Comparison of ENCODE assay signal across 26 mouse cellular contexts in genomic region chr12:54384116-54384515, GRCm38 (mm10).
A peak's percentile ranks its signal among the peaks of the same experiment; 100 is the strongest.
DNase-seq lines count a peak whose midpoint lies in the region; ATAC-seq and TF ChIP-seq lines count a peak whose summit lies in the region.
"Had no signal": no experiment of that assay in that cellular context is flagged by ENCODE, and none has a peak within 500 bp of the region (broad histone marks: within the 10 kb centered on the region; RNA-seq: fewer than 3 reads in every experiment).

No protein-coding gene starts in this region.

- 24% methylated on average over 3 of the region's 3 CpGs for WGBS in lung, embryonic 14.5 days

- peaks cover 10% of the 10 kb centered on the region for H3K4me1 ChIP-seq in lung, embryonic 14.5 days (ENCODE audit: insufficient read depth)
- H3K4me1 ChIP-seq: hindbrain, embryonic 13.5 days; liver, embryonic 13.5 days; midbrain, embryonic 10.5 days; neural tube, embryonic 12.5 days had no signal

- intact Hi-C loops in heart, postnatal 25 days (cut with DNase I), result no loop called here

- no peaks in the 10 kb centered on the region for H3K27me3 ChIP-seq in lung, embryonic 14.5 days (ENCODE audit: insufficient read depth, low read length)
- no peaks in the 10 kb centered on the region for H3K27me3 ChIP-seq in myocyte (ENCODE audit: control insufficient read depth, insufficient read depth, insufficient read length)
- H3K27me3 ChIP-seq: hindbrain, embryonic 13.5 days; limb, embryonic 15.5 days; liver, embryonic 13.5 days; neural tube, embryonic 12.5 days had no signal

- no peaks in the 10 kb centered on the region for H3K9me3 ChIP-seq in lung, embryonic 14.5 days (ENCODE audit: low read depth, low read length)
- H3K9me3 ChIP-seq: limb, embryonic 15.5 days; liver, embryonic 13.5 days; midbrain, embryonic 10.5 days; neural tube, embryonic 12.5 days had no signal

- H3K79me2 ChIP-seq in myocyte (ENCODE audit: control insufficient read depth, insufficient read depth), result no peaks in the 10 kb centered on the region

- TF ChIP-seq POLR2A in myocyte (IDR thresholded peaks at IDR 0.05; ENCODE audit: insufficient read length, low read depth), result no peak

- DNase-seq in heart, adult 11 months, result peak; percentile 59
- no peak for DNase-seq in heart, postnatal 25 days (ENCODE audit: low spot score)
- DNase-seq in lung, embryonic 14.5 days, result peak; percentile 56
- no peak for DNase-seq in lung, postnatal 25 days (ENCODE audit: low spot score)
- DNase-seq in Muller cell, postnatal 12 days (ENCODE audit: inconsistent ontology term), result peak; percentile 78
- no peak for DNase-seq in adrenal gland, postnatal 4 days (ENCODE audit: low spot score in 2 of 2)
- DNase-seq: adrenal gland, adult 8-10 months; cerebellum, adult 8-10 months; cerebellum, postnatal 25 days; gastrocnemius, postnatal 14 days; heart, postnatal 36 days; kidney, adult 8-10 months; kidney, postnatal 4 days; liver, embryonic 13.5 days; lung, adult 18-20 months; thymus, postnatal 4 days had no signal

- H3K4me2 ChIP-seq in lung, embryonic 14.5 days, result no peak overlapping the region
- peak overlapping the region; percentile 19 for H3K4me2 ChIP-seq in myocyte (ENCODE audit: low read depth)
- H3K4me2 ChIP-seq: hindbrain, embryonic 13.5 days; limb, embryonic 15.5 days; liver, embryonic 13.5 days; neural tube, embryonic 12.5 days had no signal

- no peak for ATAC-seq in lung, embryonic 14.5 days (ENCODE audit: insufficient read depth)
- ATAC-seq: CD4-positive, CD25-positive, alpha-beta regulatory T cell, adult 4 months; forebrain, embryonic 14.5 days; intestine, embryonic 16.5 days; midbrain, embryonic 16.5 days had no signal

- no peaks in the 10 kb centered on the region for H3K36me3 ChIP-seq in lung, embryonic 14.5 days (ENCODE audit: insufficient read depth)
- no peaks in the 10 kb centered on the region for H3K36me3 ChIP-seq in myocyte (ENCODE audit: control insufficient read depth, insufficient read depth)
- H3K36me3 ChIP-seq: hindbrain, embryonic 13.5 days; limb, embryonic 15.5 days; liver, embryonic 13.5 days; midbrain, embryonic 10.5 days; neural tube, embryonic 12.5 days had no signal

- no peak overlapping the region for H3K9ac ChIP-seq in lung, embryonic 14.5 days
- H3K9ac ChIP-seq: hindbrain, embryonic 13.5 days; limb, embryonic 15.5 days; liver, embryonic 13.5 days; neural tube, embryonic 12.5 days had no signal

- no peak overlapping the region for H3K4me3 ChIP-seq in lung, embryonic 14.5 days (ENCODE audit: low read depth, low read length)
- H3K4me3 ChIP-seq in myocyte, result no peak overlapping the region
- H3K4me3 ChIP-seq: hindbrain, embryonic 13.5 days; limb, embryonic 15.5 days; liver, embryonic 13.5 days; midbrain, embryonic 10.5 days; neural tube, embryonic 12.5 days had no signal

- no peak overlapping the region for H3K27ac ChIP-seq in lung, embryonic 14.5 days (ENCODE audit: low read depth)
- H3K27ac ChIP-seq: hindbrain, embryonic 13.5 days; kidney, postnatal 0 days; limb, embryonic 15.5 days; liver, embryonic 13.5 days; midbrain, embryonic 10.5 days; neural tube, embryonic 12.5 days had no signal

- TF ChIP-seq CTCF in lung, embryonic 14.5 days (IDR thresholded peaks at IDR 0.05; ENCODE audit: low read depth), result no peak

- no peak overlapping the region for H3ac ChIP-seq in myocyte (ENCODE audit: control insufficient read depth, insufficient read length)

TF ChIP-seq in myocyte, 11 proteins besides CTCF, POLR2A, EP300 and RAD21:
- no peak for TF ChIP-seq SRF (IDR thresholded peaks at IDR 0.05; ENCODE audit: control insufficient read depth, insufficient read length, low read depth)
- no peak for TF ChIP-seq TCF3 (IDR thresholded peaks at IDR 0.05; ENCODE audit: insufficient read length, low read depth)
- TF ChIP-seq E2F4 (IDR thresholded peaks at IDR 0.05; ENCODE audit: insufficient read depth), result no peak
- no peak for TF ChIP-seq CEBPB (IDR thresholded peaks at IDR 0.05; ENCODE audit: insufficient read depth, poor library complexity, severe bottlenecking)
- no peak for TF ChIP-seq MYOG (IDR thresholded peaks at IDR 0.05; ENCODE audit: control insufficient read depth in 1 of 3, insufficient read depth in 1 of 3, insufficient read length in 2 of 3, low read depth in 2 of 3)
- no peak for TF ChIP-seq MYOD1 (IDR thresholded peaks at IDR 0.05; ENCODE audit: control insufficient read depth in 1 of 3, insufficient read length in 2 of 3, low read depth in 2 of 3)
- no peak for TF ChIP-seq REST (IDR thresholded peaks at IDR 0.05; ENCODE audit: insufficient read depth, insufficient read length)
- no peak for TF ChIP-seq POLR2AphosphoS2 (IDR thresholded peaks at IDR 0.05; ENCODE audit: insufficient read length, low read depth)
- TF ChIP-seq USF1 (IDR thresholded peaks at IDR 0.05; ENCODE audit: low read depth), result no peak
- no peak for TF ChIP-seq MAX (IDR thresholded peaks at IDR 0.05; ENCODE audit: low read depth)
- TF ChIP-seq TCF12 (IDR thresholded peaks at IDR 0.05; ENCODE audit: insufficient read depth, poor library complexity, severe bottlenecking), result no peak

Comparison
In these comparisons a context has a peak if more than half of its experiments do, and no peak if none do; other contexts are left out.
1. DNase-seq: peak in heart, adult 11 months (single experiment), lung, embryonic 14.5 days (single experiment) and Muller cell, postnatal 12 days (single experiment); none in heart, postnatal 25 days (single experiment), lung, postnatal 25 days (single experiment) and adrenal gland, postnatal 4 days (0 of 2).